ENCODE assay signal across 9 mouse cellular contexts in genomic region chr13:70841421-70841904, GRCm38 (mm10). TPM values are rescaled to one million over a fixed set of nuclear protein-coding genes. Genes with fewer than 3 reads are reported as not detected.
A peak's percentile ranks its signal among the peaks of the same experiment; 100 is the strongest.
DNase-seq lines count a peak whose midpoint lies in the region; ATAC-seq and TF ChIP-seq lines count a peak whose summit lies in the region.
"Had no signal": no experiment of that assay in that cellular context is flagged by ENCODE, and none has a peak within 500 bp of the region (broad histone marks: within the 10 kb centered on the region; RNA-seq: fewer than 3 reads in every experiment).

TSS of gene Adamts16 (minus strand) at chr13:70841811.

- ATAC-seq in heart, embryonic 15.5 days (replicated peaks; ENCODE audit: insufficient number of reproducible peaks, insufficient read depth, low FRiP score, low read depth) = no peak
- peak; percentile 74 for ATAC-seq in hindbrain, postnatal 0 days
- ATAC-seq in midbrain, embryonic 11.5 days (ENCODE audit: low FRiP score) = peak; percentile 71
- no peak for ATAC-seq in monocyte, adult 5-6 weeks (replicated peaks; ENCODE audit: insufficient number of reproducible peaks, low FRiP score, low TSS enrichment, poor library complexity, severe bottlenecking)

- WGBS in heart, embryonic 15.5 days = 5% methylated on average over 18 of the region's 18 CpGs
- WGBS in hindbrain, postnatal 0 days = under 1% methylated on average over 18 of the region's 18 CpGs
- under 1% methylated on average over 18 of the region's 18 CpGs for WGBS in midbrain, embryonic 11.5 days

- peaks cover 7% of the 10 kb centered on the region for H3K4me1 ChIP-seq in heart, embryonic 15.5 days (replicated peaks)
- no peaks in the 10 kb centered on the region for H3K4me1 ChIP-seq in hindbrain, postnatal 0 days (ENCODE audit: insufficient read depth, low read length)
- H3K4me1 ChIP-seq in midbrain, embryonic 11.5 days (ENCODE audit: control insufficient read depth, insufficient read depth, low read length) = peaks cover 10% of the 10 kb centered on the region

- H3K27ac ChIP-seq in heart, embryonic 15.5 days = no peak within 1 kb of the TSS
- peak within 1 kb of the TSS; percentile 38; the same call in 1 of the 2 replicates for H3K27ac ChIP-seq in hindbrain, postnatal 0 days
- H3K27ac ChIP-seq in midbrain, embryonic 11.5 days (ENCODE audit: low read depth, low read length) = no peak within 1 kb of the TSS

- H3K4me2 ChIP-seq in heart, embryonic 15.5 days = peak within 1 kb of the TSS; percentile 66
- H3K4me2 ChIP-seq in hindbrain, postnatal 0 days (ENCODE audit: low read depth, low read length) = peak within 1 kb of the TSS; percentile 86
- peak within 1 kb of the TSS; percentile 58 for H3K4me2 ChIP-seq in midbrain, embryonic 11.5 days

- peak; percentile 63 for TF ChIP-seq CTCF in hindbrain, postnatal 0 days (IDR thresholded peaks at IDR 0.05; ENCODE audit: low read depth)

- no peak within 1 kb of the TSS for H3K9ac ChIP-seq in heart, embryonic 15.5 days
- peak within 1 kb of the TSS; percentile 52 for H3K9ac ChIP-seq in hindbrain, postnatal 0 days (replicated peaks; ENCODE audit: low read length)
- peak within 1 kb of the TSS; percentile 14 for H3K9ac ChIP-seq in midbrain, embryonic 11.5 days (ENCODE audit: low read length)

- no peaks in the 10 kb centered on the region for H3K9me3 ChIP-seq in heart, embryonic 15.5 days (replicated peaks)
- no peaks in the 10 kb centered on the region for H3K9me3 ChIP-seq in hindbrain, postnatal 0 days (ENCODE audit: low read length)
- no peaks in the 10 kb centered on the region for H3K9me3 ChIP-seq in midbrain, embryonic 11.5 days (ENCODE audit: control insufficient read depth, low read length)

- H3K36me3 ChIP-seq in heart, embryonic 15.5 days = no peaks in the 10 kb centered on the region
- no peaks in the 10 kb centered on the region for H3K36me3 ChIP-seq in hindbrain, postnatal 0 days (ENCODE audit: insufficient read depth, low read length)
- H3K36me3 ChIP-seq in midbrain, embryonic 11.5 days (ENCODE audit: control insufficient read depth, insufficient read depth, low read length) = no peaks in the 10 kb centered on the region
- H3K36me3 ChIP-seq: G1E had no signal

- intact Hi-C loops in heart, postnatal 14 days (cut with DNase I) = loop anchor here (2.0 to 10.0 kb wide), 2 partner anchors 159 to 227 kb away; no protein-coding TSS in a partner anchor

- DNase-seq in heart, postnatal 14 days = no peak
- DNase-seq in cerebellum, postnatal 14 days = peak; percentile 38
- peak; percentile 46 for DNase-seq in hindbrain, postnatal 0 days (ENCODE audit: low spot score)
- peak; percentile 87 for DNase-seq in midbrain, embryonic 11.5 days (ENCODE audit: low spot score, missing footprints)
- no peak for DNase-seq in layer of hippocampus, adult 11-12 months (ENCODE audit: low spot score)
- no peak for DNase-seq in urinary bladder, postnatal 4 days (ENCODE audit: low spot score in 2 of 2)

- H3K4me3 ChIP-seq in heart, embryonic 15.5 days = peak within 1 kb of the TSS; percentile 36
- H3K4me3 ChIP-seq in hindbrain, postnatal 0 days (ENCODE audit: low read length) = peak within 1 kb of the TSS; percentile 46
- peak within 1 kb of the TSS; percentile 31 for H3K4me3 ChIP-seq in midbrain, embryonic 11.5 days (ENCODE audit: low read depth, low read length)

- H3K27me3 ChIP-seq in heart, embryonic 15.5 days = peaks cover 40% of the 10 kb centered on the region
- H3K27me3 ChIP-seq in hindbrain, postnatal 0 days (ENCODE audit: insufficient read depth, low read length) = no peaks in the 10 kb centered on the region
- peaks cover 15% of the 10 kb centered on the region for H3K27me3 ChIP-seq in midbrain, embryonic 11.5 days (ENCODE audit: control insufficient read depth, insufficient read depth, low read length)

RNA-seq across cellular contexts. Expression of gene Adamts16, which starts in this region (rescaled TPM):
- polyA plus RNA-seq in heart, embryonic 15.5 days (2015; fragmentation: Nextera tagmentation; extraction: Ambion mirVana) = 0.21 and 0.23 TPM in 2 replicates
- total RNA-seq in heart, postnatal 14 days (2021) = under 1 TPM; 0.24 to 0.29 TPM
- total RNA-seq in hindbrain, postnatal 0 days (2014; rRNA removed) = 4.5 and 4.7 TPM in 2 replicates
- polyA plus RNA-seq in hindbrain, postnatal 0 days (2015; fragmentation: Nextera tagmentation; extraction: Ambion mirVana) = 2.4 and 2.9 TPM in 2 replicates
- 0.29 and 0.45 TPM in 2 replicates for polyA plus RNA-seq in midbrain, embryonic 11.5 days (2014; fragmentation: Nextera tagmentation; extraction: Ambion mirVana)
- not detected in 3 replicates for total RNA-seq in monocyte, adult 5-6 weeks (2017)
- polyA plus RNA-seq: G1E had no signal

Comparison
In these comparisons a context has a peak if more than half of its experiments do, and no peak if none do; other contexts are left out.
1. Peak in DNase-seq, ATAC-seq, H3K4me3 ChIP-seq, H3K9ac ChIP-seq and H3K4me2 ChIP-seq in midbrain, embryonic 11.5 days; RNA of the gene not detected or under 1 TPM.
2. DNase-seq: peak in cerebellum, postnatal 14 days (2 of 2) and hindbrain, postnatal 0 days (single experiment); none in heart, postnatal 14 days (0 of 2), layer of hippocampus, adult 11-12 months (single experiment) and urinary bladder, postnatal 4 days (0 of 2).
3. Peak in every context shown above with its lines, with median percentiles within 50 percentile points of each other: H3K4me2 ChIP-seq and H3K4me3 ChIP-seq.